Mouse (Mus musculus) 3T3-L1 (cell line): ENCODE measurements around the gene Adamts6.
A peak's percentile ranks its signal among the peaks of the same experiment; 100 is the strongest.

Experiments used
- DNase-seq: peaks from one replicate; pipeline ENCODE4 v3.0.0-alpha.2; 2015; ENCODE audit warnings: low read depth, low spot score

Adamts6 gene

GRCm38 (mm10) chr13:104460287-104460686 lies 172.7 kb downstream of the Adamts6 start:
- DNase-seq = peak; percentile 95

DNA sequence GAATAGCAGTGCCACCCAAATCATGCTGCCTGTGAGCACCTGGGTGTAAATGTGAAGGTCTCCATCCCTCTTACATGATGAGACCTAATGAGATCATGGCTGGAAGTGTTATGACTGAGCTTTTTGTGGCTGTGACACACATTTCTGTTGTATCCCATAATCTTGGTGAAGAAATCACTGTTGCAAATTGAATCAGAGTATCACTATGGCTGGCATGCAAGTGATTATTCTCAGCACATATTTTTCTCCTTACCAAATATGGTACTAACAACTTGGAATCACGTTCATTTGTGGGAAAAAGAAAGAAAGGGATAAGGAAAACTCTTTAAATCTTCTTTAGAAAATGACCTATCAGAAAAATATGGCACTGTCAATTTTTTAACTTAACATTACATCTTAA lies 180.4 kb downstream of the Adamts6 start:
- DNase-seq = peak; percentile 57

DNA sequence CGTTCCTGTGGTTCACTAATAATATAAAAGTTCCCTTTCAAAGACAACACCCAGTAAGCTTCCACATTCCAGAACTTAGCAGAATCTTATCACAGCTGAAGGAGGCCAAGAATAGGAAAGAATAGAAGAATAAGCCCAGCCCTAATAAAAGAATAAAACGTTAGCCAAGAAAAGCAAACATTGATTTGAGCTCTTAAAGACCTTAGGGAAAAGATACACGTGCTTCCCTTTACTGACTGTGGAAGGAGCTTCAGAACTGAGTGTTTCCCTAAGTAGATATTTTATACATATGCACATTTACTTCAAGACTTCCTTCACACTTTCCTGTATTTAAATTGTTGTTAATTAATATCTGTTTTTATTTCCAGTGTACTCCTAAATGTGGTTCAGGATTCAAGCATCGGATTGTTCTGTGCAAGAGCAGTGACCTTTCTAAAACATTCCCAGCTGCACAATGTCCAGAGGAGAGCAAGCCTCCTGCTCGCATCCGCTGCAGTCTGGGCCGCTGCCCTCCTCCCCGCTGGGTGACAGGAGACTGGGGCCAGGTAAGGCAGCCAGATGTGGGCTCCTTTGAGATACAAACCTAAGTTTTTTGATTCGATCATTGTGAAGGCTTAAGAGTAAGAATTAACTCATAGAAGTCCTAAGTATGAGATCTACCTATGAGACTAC lies 188.8 kb downstream of the Adamts6 start:
- DNase-seq = no peak

DNA sequence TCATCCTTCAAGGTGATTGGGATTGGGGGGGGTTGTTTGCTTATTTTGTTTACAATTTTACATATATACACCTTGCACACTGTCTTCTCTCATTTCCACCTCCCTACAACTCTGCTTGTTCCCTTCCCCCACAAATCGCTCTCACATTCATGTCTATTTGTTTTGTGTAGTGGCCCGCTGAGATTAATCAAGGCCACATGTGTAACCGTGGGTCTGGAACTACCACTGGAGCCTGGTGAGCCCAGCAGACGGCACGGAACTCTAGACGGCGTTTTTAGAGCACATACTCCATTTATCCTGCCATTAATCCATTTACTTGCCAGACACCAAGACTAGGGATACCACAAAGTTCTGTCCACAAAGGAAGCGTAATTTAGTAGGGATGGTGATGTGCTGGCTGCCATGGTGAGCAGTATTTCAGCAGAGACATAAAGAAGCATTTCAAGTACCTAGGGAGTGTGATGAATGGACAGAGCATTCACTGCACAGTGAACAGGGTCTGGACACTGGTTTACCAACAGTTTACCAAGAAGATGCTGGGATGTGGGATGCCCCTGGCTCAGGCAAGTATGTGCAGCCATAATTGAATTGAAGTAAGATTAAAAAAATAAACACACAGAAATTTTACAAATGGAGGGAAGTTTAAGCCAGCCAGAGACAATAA lies 194.9 kb downstream of the Adamts6 start:
- no peak for DNase-seq

DNA sequence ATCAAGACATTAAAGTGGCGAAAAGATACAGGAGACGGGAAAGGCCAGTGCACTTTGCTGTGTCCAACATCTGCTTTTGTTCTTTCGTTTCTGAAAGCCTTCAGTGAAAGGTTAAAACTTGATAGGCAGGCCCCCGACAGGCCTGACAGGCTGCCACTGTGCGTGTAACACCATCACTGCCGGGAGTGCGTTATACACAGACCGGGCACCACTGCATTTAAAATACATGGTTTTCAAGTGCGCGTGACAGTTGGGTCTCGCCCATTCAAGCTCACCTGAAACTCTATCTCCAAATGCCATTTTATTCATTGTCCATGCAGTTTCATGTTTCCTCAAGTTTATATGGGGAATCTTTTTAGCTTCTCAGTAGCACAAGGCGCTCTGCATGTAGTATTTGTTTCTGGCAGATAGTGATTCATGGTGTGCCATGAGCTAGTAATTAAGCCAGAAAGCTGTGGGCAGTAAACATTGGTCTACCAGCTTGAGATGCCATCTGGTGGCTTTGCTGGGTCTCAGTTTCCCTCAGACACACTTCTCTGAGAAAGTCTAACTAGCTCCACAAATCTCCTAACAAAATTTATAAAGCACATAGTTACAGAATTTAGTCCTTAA lies 195.6 kb downstream of the Adamts6 start:
- DNase-seq = no peak

- no peak for DNase-seq
Measured at GRCm38 (mm10) chr13:104491046-104491811, 203.6 kb downstream of the Adamts6 start.

DNA sequence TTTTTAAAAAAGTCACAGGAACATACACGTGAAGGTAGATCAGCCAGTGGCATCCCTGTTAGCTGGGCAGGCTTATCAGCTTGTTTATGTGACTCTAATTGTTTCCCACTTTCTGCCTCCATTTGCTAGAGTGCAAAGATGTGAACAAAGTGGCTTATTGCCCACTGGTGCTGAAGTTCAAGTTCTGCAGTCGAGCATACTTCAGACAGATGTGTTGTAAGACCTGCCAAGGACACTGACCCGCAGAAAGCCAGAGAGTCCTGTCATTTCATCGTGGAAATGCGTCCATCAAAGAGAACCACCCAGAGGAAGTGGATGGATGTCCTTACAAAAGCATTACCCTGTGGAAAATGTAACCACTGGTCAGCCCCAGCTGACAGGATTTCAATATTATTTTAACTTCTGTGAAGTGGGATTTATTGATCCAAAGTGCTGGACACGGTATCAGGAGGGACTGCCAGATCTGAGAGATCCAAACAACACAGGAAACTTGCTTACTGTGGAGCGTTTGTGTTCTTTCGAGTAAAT lies 205.9 kb downstream of the Adamts6 start:
- peak; percentile 31 for DNase-seq

DNA sequence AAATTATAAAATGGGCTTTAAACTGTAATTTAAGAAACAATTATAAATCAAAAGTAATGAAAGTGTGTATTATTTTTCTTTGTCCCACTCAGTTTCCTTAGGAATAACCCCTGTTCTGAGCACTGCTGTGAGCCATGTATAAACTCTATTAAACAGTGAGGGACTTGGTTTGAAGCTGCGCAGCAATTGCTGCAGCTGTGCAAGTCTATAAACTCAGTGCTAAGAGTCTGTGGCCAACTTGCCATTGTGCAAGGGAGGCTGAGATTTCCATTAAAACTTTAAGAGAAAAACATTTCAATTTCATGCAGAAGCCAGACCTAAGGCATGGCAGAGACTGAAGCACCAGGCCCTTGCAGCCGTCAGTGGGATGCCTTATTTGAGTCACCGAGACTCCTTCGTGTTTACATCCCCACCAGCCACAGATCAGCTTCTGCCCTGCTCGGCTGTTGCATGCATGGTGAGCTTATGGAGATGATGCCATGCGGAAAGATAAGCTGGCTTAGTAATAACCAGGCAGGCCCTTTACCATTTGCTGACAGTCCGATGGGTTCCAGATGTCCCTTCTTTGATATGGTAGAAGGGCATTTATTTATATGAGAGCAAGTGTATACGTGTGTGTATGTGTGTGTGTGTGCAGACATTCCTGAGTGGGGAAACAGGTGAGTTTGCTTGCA lies 206.7 kb downstream of the Adamts6 start:
- DNase-seq = no peak

DNA sequence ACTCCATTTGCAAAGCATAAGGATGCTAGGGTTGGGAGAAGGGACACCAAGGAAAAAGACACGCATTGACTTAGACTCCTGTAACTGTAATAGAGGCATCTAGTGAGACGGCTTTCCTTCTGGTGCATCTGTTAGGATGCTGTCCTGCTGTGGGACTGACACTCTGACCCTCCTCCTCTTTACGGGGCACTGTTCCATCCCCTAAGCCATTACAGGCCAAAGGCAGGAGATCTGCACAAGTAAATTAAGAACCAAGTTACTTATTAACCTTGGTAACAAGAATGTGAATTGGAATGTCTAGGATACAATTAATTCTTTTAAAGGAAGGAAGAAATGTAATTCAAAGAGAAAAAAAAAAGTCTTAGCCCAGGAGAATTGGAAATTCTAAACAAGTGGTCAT lies 210.0 kb downstream of the Adamts6 start:
- DNase-seq = no peak

GRCm38 (mm10) chr13:104498669-104499068 lies 211.0 kb downstream of the Adamts6 start:
- no peak for DNase-seq

DNA sequence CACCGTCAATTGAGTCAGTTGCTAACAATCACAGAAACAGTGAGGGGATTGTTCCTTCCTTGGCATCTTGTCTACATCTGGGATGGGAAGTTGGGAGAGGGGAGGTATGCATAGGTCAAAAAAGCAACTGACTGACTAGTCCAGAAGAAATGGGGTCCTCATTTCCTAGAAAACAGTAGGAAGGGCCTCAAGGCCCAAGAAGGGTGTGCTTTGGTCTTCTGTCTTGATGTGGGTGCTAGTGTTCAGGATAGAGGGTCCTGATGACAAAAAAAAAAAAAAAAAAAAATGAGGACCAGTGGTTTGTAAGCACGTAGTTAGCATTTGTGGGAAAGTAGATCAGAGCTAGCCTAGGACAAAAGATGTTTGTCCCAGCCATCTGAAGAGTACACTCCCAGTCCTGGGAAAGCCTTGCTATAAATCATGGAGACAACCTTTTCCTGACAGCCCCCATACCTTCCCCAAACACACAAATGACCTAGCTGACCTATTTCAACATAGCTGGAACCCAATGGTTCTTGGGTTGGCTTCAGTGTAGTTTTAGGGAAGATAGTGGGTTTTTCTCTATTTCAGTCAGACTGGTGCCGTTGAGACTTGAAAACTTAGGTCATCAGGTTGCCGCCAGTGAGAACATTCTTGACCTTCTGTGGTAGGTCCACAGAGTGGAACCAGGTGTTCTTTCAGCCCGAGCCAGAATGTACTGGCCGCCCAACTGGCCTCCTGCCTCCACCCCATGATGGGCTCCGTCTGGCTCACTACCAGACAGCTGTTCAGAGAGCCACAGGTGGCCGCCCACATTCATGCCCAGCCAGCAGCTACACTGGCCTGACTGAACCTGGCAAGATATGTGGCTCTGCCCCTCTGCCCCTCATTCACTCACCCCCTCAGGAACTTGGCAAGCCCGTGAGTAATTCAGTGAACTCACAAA lies 211.7 kb downstream of the Adamts6 start:
- peak; percentile 65 for DNase-seq

- DNase-seq = no peak
Measured at GRCm38 (mm10) chr13:104502406-104502805, 214.8 kb downstream of the Adamts6 start.

DNA sequence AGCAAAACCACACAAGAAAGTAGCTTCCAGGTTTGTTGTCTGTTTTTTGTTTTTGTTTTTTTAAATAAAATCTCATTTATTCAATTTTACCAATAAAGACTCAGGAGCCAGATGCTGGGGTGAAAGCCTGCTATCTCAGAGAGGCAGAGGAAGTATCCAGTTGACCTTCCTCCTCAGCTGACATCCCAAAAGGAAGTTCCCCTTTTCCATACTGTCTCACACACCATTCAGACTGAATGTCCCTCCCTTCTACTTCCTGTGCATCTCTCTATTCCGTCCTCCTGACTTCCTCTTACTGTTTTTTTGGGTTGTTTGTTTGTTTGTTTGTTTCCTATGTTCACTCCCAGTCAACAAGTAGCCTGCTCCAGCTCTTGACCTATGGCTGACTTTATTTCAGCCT lies 216.4 kb downstream of the Adamts6 start:
- DNase-seq = no peak

- DNase-seq = peak; percentile 45
Measured at GRCm38 (mm10) chr13:104506165-104506875, 218.7 kb downstream of the Adamts6 start.

- no peak for DNase-seq
Measured at GRCm38 (mm10) chr13:104507671-104508070, 220.0 kb downstream of the Adamts6 start.

DNA sequence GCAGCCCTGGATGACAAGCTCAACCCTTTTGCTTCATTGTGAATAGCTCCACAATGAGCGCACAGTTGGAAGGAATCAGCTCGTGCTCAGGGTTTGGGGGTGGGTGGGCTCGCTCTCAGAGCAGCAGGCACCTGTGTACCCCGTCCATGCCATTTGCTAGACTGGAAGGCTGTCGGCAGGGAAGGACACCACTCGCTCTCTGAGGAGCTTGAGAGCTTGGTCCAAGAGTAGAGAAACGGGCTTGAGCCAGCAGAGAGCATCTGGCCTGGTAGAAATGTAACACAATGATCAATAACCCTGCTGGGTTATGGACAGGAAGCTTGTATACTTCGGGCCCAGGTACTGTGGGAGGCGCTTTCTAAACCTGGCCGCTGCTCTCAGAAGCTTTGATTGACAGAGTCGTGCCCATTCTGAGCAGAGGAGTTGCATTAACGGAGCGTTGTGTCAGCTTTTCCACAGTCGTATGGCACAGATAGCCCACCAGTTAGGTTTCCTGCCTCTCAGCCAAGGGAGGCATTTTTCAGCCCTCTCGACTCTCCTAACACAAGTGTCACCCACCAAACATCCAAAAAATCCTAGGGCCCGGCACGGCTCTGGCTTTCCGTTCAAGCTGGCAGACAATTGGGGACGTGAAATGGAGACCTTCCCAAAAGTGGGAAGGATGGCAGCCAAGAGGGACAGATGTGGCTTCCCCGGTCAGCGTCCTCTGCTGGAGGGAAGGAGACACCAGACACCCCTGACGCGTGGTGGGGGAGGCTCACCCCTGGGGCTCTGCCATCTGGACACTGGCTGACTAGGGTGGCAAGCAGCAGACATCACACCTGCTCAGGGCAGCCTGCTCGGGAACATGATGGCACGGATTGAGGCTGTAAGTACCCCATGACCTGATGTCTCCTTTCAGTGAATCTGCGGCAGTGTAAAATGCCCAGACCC lies 222.2 kb downstream of the Adamts6 start:
- no peak for DNase-seq

DNA sequence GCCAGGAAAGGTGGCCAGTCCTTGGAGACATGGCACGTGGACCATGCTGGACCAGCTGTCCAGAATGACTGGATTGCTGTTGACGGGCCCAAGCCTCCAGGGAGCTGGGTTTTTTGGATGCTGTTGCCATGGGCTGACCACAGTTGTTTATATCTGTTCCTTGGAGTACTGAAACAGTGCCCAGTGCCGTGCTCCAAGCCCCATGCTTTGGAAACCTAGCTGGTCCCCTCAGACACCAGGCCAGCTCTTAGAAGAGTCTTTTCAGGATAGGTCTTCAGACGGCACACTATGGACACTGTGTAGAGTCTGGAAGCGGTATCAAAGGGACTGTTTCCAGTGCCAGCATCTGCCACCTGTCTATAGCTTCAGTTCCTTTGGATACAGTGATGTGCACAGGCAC lies 223.1 kb downstream of the Adamts6 start:
- DNase-seq = peak; percentile 56

- no peak for DNase-seq
Measured at GRCm38 (mm10) chr13:104515054-104515453, 227.4 kb downstream of the Adamts6 start.

- no peak for DNase-seq
Measured at GRCm38 (mm10) chr13:104516146-104516545, 228.5 kb downstream of the Adamts6 start.
